Mouse (Mus musculus) heart, adult 2 months (tissue): ENCODE results near the gene Adgrf1.

Source experiments
- EP300 ChIP-seq: fragments of 200-500 bp; IDR thresholded peaks from 2 replicates; pipeline ENCODE4 v1.6.1; 2011; ENCODE audit warnings: low read depth, low read length, control low read depth; ENCODE audit not compliant: insufficient read depth
- POLR2A ChIP-seq: fragments of 200-500 bp; IDR thresholded peaks from 2 replicates; pipeline ENCODE4 v1.6.1; 2011; ENCODE audit warnings: mild to moderate bottlenecking, low read depth, low read length, control low read depth; ENCODE audit not compliant: insufficient read depth

GRCm38 (mm10) chr17:43334074-43334473 is 63.9 kb downstream of the Adgrf1 start:
- TF ChIP-seq POLR2A (no peak), EP300 (no peak)
